Mouse (Mus musculus): Measurements from ENCODE around the gene Casc3. TPM values are rescaled to one million over a fixed set of nuclear protein-coding genes. Genes with fewer than 3 reads are reported as not detected.

The Casc3 gene
- total and polyA plus RNA-seq, 3 experiments: 14.4 to 71.7 (median 16.7) TPM

DNA sequence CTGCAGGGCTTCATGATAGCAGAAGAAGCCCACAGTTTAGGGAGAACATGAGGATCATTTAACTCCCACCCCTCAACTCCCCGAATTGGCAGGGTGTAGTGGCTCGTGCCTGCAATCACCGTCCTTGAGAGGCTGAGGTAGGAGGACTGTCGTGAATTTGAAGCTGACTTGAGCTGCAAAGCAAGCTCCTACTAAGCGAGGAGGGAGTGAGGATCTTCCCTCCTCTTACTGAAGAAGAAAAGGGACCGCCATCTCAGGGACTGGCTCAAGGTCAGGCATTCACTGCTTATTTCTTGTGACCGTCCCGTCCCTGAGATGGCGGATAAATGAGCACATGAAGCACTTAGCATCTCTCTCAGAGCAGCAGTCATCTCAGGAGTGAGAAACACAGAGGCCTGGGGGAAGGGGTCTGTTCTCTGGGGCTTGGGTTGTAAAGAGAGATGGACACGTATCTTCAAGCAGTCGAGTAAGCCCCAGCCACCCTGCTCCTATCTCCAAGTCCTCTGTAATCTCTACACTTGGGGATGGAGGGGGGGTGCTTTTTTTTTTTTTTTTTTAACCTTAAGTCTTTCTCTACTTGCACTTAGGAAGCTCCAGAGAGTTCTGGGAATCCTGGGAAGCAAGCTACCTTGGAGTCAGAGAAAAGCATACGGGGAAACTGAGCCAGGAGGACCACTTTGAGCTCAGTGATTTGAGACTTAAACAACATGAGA lies 28.5 kb upstream of the Casc3 start:
- H3K79me2 ChIP-seq (replicated peaks; ENCODE audit: control insufficient read depth, extremely low read depth, insufficient read depth, poor library complexity, severe bottlenecking): no peaks in the 10 kb centered on the region
- H3K4me2 ChIP-seq (ENCODE audit: insufficient read depth, low read depth, poor library complexity, severe bottlenecking): peak overlapping the region; percentile 87
- dilution Hi-C loops (cut with MboI; ENCODE audit: extremely low pct_ligation_motif_present, extremely low pct_unique_long_range_greater_than_20kb, low sequenced_read_pairs): no loop called here
- no peak for DNase-seq (ENCODE audit: extremely low read depth)
- H3K9me3 ChIP-seq (replicated peaks; ENCODE audit: low read length): no peaks in the 10 kb centered on the region
- H3K4me3 ChIP-seq (replicated peaks in 1 of 3; ENCODE audit: low read depth in 2 of 3, low read length in 2 of 3, poor library complexity in 1 of 3): no peak overlapping the region
- peaks cover 27 to 61% of the 10 kb centered on the region in 2 experiments for H3K4me1 ChIP-seq (ENCODE audit: control insufficient read depth in 1 of 2, insufficient read depth in 2 of 2)
- H3K27ac ChIP-seq (ENCODE audit: insufficient read depth, low read depth): no peak overlapping the region
- TF ChIP-seq ZNF384 (IDR thresholded peaks at IDR 0.05; ENCODE audit: low read depth, low read length) (peak; percentile 40), E2F4 (IDR thresholded peaks at IDR 0.05; ENCODE audit: insufficient replicate concordance, low read depth, low read length) (no peak)
- in situ Hi-C loops (cut with MboI; ENCODE audit: low pct_ligation_motif_present, low pct_unique_long_range_greater_than_20kb, low sequenced_read_pairs): no loop called here
- no peak overlapping the region for H3K9ac ChIP-seq (ENCODE audit: insufficient read depth, low read depth)
- no peaks in the 10 kb centered on the region for H3K36me3 ChIP-seq (replicated peaks in 1 of 2; ENCODE audit: control insufficient read depth in 1 of 2, insufficient read depth in 1 of 2, low read length in 1 of 2)
- H3K27me3 ChIP-seq (replicated peaks): peaks cover 19% of the 10 kb centered on the region

DNA sequence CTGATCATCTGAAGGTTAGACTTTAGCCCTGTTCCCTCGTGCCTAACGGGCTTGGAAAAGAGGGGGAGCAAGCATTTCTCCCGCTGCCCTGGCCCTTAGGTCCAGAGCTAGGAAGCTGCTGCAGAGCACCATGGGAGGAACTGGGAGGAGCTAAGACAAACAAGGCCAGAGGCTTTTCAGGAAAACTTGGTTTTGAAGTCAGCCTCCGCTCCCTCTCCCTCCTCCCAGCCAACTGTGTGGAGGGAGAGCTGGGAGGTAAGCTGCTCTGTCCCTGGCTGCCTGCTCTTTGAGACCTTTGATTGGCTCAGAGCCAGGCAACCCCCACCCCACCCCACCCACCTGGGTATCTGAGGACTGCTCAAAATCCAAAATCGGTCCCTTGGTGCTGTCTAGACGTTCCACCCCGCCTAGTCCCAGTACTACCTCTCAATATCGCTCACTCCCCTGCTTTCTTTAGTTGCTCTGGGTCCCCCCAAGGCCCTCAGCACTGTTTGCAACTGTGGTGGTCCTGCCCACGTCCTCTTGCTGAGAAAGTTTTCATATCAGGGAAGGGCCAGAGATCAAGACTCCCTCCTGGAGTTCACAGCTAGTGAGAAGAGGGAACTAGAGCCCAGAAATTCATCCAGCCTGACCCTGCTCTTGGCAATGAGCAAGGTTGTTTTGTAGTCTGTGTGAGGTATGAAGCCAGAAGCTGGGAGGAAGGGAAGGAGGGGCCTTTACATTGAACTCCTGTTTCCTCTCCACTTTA lies 27.7 kb upstream of the Casc3 start:
- Histone ChIP-seq H3K79me2 (replicated peaks; ENCODE audit: control insufficient read depth, extremely low read depth, insufficient read depth, poor library complexity, severe bottlenecking) (no peaks in the 10 kb centered on the region), H3K9ac (ENCODE audit: insufficient read depth, low read depth) (no peak overlapping the region), H3K27me3 (replicated peaks) (peaks cover 19% of the 10 kb centered on the region), H3K9me3 (replicated peaks; ENCODE audit: low read length) (no peaks in the 10 kb centered on the region), H3K4me3 (replicated peaks in 1 of 3; ENCODE audit: low read depth in 2 of 3, low read length in 2 of 3, poor library complexity in 1 of 3) (no peak overlapping the region), H3K36me3 (replicated peaks in 1 of 2; ENCODE audit: control insufficient read depth in 1 of 2, insufficient read depth in 1 of 2, low read length in 1 of 2) (no peaks in the 10 kb centered on the region), H3K4me1 (ENCODE audit: control insufficient read depth in 1 of 2, insufficient read depth in 2 of 2) (peaks cover 27 to 61% of the 10 kb centered on the region in 2 experiments), H3K4me2 (ENCODE audit: insufficient read depth, low read depth, poor library complexity, severe bottlenecking) (no peak overlapping the region), H3K27ac (ENCODE audit: insufficient read depth, low read depth) (no peak overlapping the region)
- in situ Hi-C loops (cut with MboI; ENCODE audit: low pct_ligation_motif_present, low pct_unique_long_range_greater_than_20kb, low sequenced_read_pairs): no loop called here
- TF ChIP-seq NELFE (IDR thresholded peaks at IDR 0.05; ENCODE audit: low read depth, low read length): 0 out of 2 replicates have a peak, but pooled peaks have one; percentile 20
- no peak for TF ChIP-seq IRF4 (IDR thresholded peaks at IDR 0.05; ENCODE audit: low read depth, low read length)
- no peak for DNase-seq (ENCODE audit: extremely low read depth)
- dilution Hi-C loops (cut with MboI; ENCODE audit: extremely low pct_ligation_motif_present, extremely low pct_unique_long_range_greater_than_20kb, low sequenced_read_pairs): no loop called here

DNA sequence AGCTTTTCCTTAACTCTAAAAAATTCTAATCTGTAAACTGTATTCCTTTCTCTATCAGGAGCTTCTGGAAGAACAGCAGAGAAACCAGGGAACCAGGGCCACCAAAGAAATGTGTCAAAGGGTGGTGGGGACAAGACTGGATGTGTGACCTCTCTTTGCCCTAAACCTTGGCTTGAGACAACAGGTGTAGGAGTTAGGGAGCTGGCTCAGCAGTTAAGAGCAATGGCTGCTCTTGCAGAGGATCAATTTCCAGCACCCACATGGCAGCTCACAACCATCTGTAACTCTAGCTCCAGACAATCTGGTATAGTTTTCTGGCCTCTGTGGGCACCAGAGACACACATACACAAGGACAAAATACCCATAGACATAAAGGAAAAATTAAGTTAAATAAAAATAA lies 26.8 kb upstream of the Casc3 start:
- H3K9ac ChIP-seq (ENCODE audit: insufficient read depth, low read depth): no peak overlapping the region
- H3K27ac ChIP-seq (ENCODE audit: insufficient read depth, low read depth): no peak overlapping the region
- H3K4me2 ChIP-seq (ENCODE audit: insufficient read depth, low read depth, poor library complexity, severe bottlenecking): no peak overlapping the region
- no peaks in the 10 kb centered on the region for H3K9me3 ChIP-seq (replicated peaks; ENCODE audit: low read length)
- H3K36me3 ChIP-seq (replicated peaks in 1 of 2; ENCODE audit: control insufficient read depth in 1 of 2, insufficient read depth in 1 of 2, low read length in 1 of 2): no peaks in the 10 kb centered on the region
- H3K79me2 ChIP-seq (replicated peaks; ENCODE audit: control insufficient read depth, extremely low read depth, insufficient read depth, poor library complexity, severe bottlenecking): no peaks in the 10 kb centered on the region
- no peak overlapping the region for H3K4me3 ChIP-seq (replicated peaks in 1 of 3; ENCODE audit: low read depth in 2 of 3, low read length in 2 of 3, poor library complexity in 1 of 3)
- peaks cover 21% of the 10 kb centered on the region for H3K27me3 ChIP-seq (replicated peaks)
- no peak for DNase-seq (ENCODE audit: extremely low read depth)
- TF ChIP-seq ELF1 (IDR thresholded peaks at IDR 0.05; ENCODE audit: low read depth, low read length) (no peak), SIN3A (IDR thresholded peaks at IDR 0.05; ENCODE audit: low read length) (no peak), MAFK (IDR thresholded peaks at IDR 0.05; ENCODE audit: insufficient replicate concordance, low read length) (no peak), CTCF (conservative IDR thresholded peaks at IDR 0.05 in 1 of 2, IDR thresholded peaks at IDR 0.05 in 1 of 2; ENCODE audit: low read depth in 2 of 2, low read length in 2 of 2) (no peak), MXI1 (IDR thresholded peaks at IDR 0.05; ENCODE audit: low read depth, low read length) (no peak), MAX (IDR thresholded peaks at IDR 0.05; ENCODE audit: low read length) (no peak), UBTF (IDR thresholded peaks at IDR 0.05; ENCODE audit: low read depth, low read length) (no peak), ZC3H11A (IDR thresholded peaks at IDR 0.05; ENCODE audit: low read depth, low read length) (no peak), JUND (conservative IDR thresholded peaks at IDR 0.05; ENCODE audit: low read depth, low read length) (no peak), TCF12 (IDR thresholded peaks at IDR 0.05; ENCODE audit: low read depth, low read length) (no peak), ZKSCAN1 (IDR thresholded peaks at IDR 0.05; ENCODE audit: borderline replicate concordance, low read depth, low read length) (no peak), MEF2A (IDR thresholded peaks at IDR 0.05; ENCODE audit: borderline replicate concordance, low read depth, low read length) (no peak), PAX5 (IDR thresholded peaks at IDR 0.05; ENCODE audit: low read length) (no peak), USF2 (conservative IDR thresholded peaks at IDR 0.05; ENCODE audit: low read depth, low read length) (no peak), USF1 (IDR thresholded peaks at IDR 0.05; ENCODE audit: low read depth, low read length) (no peak), CHD2 (IDR thresholded peaks at IDR 0.05; ENCODE audit: low read length) (no peak)
- H3K4me1 ChIP-seq (ENCODE audit: control insufficient read depth in 1 of 2, insufficient read depth in 2 of 2): peaks cover 31 to 63% of the 10 kb centered on the region in 2 experiments
- dilution Hi-C loops (cut with MboI; ENCODE audit: extremely low pct_ligation_motif_present, extremely low pct_unique_long_range_greater_than_20kb, low sequenced_read_pairs): no loop called here
- in situ Hi-C loops (cut with MboI; ENCODE audit: low pct_ligation_motif_present, low pct_unique_long_range_greater_than_20kb, low sequenced_read_pairs): no loop called here

Measured in CH12.LX (cell line).